Mouse (Mus musculus): ENCODE measurements around the gene Son.

The Son gene

GRCm38 (mm10) chr16:91647461-91648219 lies at the start of gene Son:
TSS of gene Son (plus strand) at chr16:91647506.
- DNase-seq (ENCODE audit: low read depth) = peak; percentile 97

GRCm38 (mm10) chr16:91597672-91598010 lies 49.7 kb upstream of the Son start, which contains the start of gene Tmem50b:
TSS of gene Tmem50b (minus strand) at chr16:91597800.
- DNase-seq (ENCODE audit: low read depth) = peak; percentile 99

DNA sequence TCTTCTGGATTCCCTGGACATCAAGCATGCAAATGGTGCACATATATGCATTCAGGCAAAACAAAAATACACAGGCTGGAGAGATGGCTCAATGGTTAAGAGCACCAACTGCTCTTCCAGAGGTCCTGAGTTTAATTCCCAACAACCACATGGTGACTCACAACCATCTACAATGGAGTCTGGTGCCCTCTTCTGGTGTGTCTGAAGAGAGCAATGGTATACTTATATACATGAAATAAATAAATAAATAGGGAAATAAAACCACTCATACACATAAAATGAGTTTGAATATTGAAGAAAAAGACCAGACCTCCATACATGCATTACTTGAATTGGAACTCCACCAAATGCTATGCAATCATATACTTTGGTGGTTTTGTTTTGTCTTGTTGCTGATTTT lies 48.1 kb upstream of the Son start:
- no peak for DNase-seq (ENCODE audit: low read depth)

GRCm38 (mm10) chr16:91601081-91601480 lies 46.2 kb upstream of the Son start:
- no peak for DNase-seq (ENCODE audit: low read depth)

GRCm38 (mm10) chr16:91601693-91602092 lies 45.6 kb upstream of the Son start:
- DNase-seq (ENCODE audit: low read depth) = no peak

DNA sequence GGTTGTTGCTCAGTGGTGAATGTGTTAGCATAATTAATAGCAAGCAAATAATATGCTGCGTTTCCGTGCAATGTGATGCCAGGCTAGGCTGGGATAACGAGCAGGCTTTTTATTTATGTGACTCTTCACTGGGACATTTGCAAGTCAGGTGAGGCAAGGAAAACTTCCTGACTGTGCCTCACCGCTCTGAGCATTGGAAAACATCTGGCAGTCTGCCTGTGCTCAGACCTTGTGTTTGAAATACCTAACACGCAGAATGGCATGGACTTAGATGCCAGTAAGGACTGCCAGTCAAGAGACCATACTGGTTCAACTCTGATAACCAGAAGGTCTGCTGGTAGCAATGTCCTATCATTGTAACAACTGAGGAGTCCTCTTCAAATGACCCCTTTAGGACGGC lies 42.1 kb upstream of the Son start:
- DNase-seq (ENCODE audit: low read depth) = no peak

DNA sequence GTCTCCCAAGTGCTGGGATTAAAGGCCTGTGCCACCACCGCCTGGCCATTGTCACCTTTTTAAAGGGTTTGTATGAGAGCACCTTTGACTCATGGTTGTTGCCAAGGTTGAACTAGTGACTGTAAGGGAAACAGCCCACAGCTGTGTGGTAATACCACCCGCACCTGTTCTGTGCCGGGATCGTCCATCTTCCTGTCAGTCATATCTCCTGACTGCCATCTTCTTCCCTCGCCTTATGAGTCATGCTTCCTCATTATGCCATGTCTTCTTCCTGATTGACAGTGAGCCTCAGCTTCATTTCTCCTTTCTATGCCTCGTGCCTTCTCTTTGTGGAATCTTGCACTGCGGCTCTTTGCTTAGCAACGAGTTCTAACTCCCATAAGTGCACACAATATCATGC lies 40.3 kb upstream of the Son start:
- DNase-seq (ENCODE audit: low read depth) = no peak

GRCm38 (mm10) chr16:91609501-91610245 lies 37.6 kb upstream of the Son start:
- DNase-seq (ENCODE audit: low read depth) = no peak

- peak; percentile 25 for DNase-seq (ENCODE audit: low read depth)
Measured at GRCm38 (mm10) chr16:91611248-91611647, 36.1 kb upstream of the Son start.

DNA sequence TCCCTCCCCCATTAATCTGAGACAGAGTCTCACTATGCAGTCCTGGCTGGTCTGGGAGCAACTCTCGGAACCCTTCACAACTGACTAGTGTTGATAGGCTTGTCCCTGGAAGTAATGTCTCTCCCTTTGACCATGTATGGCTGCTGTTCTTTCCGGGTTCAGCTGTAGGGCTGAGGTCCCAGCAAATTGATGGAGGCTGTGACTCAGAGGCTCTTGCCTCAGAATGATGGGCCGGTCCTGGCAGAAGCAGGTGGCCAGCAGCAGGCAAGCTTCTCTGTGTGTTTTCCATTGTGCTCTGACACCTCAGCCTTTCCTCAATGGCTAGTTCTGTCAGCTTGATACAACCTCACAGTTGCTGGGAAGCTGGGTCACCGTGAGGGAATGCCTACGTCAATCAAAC lies 34.8 kb upstream of the Son start:
- DNase-seq (ENCODE audit: low read depth) = no peak

- DNase-seq (ENCODE audit: low read depth) = no peak
Measured at GRCm38 (mm10) chr16:91614552-91614951, 32.8 kb upstream of the Son start.

- DNase-seq (ENCODE audit: low read depth) = peak; percentile 86
Measured at GRCm38 (mm10) chr16:91618511-91619501, 28.5 kb upstream of the Son start, which contains the start of gene Dnajc28. TSS of gene Dnajc28 (minus strand) at chr16:91619026.

DNA sequence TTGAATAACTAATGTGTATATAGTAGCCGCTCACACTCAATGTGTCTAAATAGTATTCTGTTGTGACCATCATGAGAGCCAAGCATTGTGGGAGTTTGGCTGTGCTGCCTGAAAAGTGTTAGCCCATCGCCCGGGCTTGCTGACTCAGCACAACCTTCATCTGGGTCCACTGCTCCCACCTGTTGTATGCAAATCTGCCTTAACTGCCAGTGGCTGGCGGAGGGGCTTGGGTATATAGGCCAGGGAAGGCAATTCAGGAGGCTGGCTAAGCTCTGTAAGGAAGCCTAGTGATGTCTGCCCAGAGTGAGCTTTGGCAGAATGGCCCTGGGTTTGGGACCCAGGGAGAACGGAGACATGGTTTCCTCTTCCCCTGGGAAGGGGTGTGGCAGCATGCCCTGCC lies 27.1 kb upstream of the Son start:
- DNase-seq (ENCODE audit: low read depth) = no peak

GRCm38 (mm10) chr16:91620991-91621390 lies 26.3 kb upstream of the Son start:
- DNase-seq (ENCODE audit: low read depth) = no peak

GRCm38 (mm10) chr16:91623074-91623473 lies 24.2 kb upstream of the Son start:
- no peak for DNase-seq (ENCODE audit: low read depth)

- DNase-seq (ENCODE audit: low read depth) = no peak
Measured at GRCm38 (mm10) chr16:91627831-91628230, 19.5 kb upstream of the Son start.

GRCm38 (mm10) chr16:91628673-91629072 lies 18.6 kb upstream of the Son start:
- no peak for DNase-seq (ENCODE audit: low read depth)

DNA sequence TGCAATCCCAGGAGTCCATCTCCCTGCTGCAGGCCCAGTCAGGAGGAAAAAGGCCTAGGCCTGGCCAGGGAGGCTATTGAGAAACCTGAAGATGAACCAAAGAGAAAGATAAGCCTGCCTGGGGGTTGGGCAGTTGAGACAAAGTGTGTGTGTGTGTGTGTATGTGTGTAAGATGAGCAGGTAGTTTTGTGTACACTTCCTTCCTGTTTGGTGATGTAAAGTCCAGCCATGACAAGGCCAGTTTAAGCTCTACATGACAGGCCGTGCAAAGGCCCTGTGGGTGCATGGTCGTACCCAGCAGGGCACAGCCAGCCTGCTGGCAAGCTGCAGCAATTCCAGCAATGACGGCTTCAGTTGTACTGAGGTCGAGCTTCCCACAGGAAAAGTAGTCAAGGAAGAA lies 17.6 kb upstream of the Son start:
- no peak for DNase-seq (ENCODE audit: low read depth)

DNA sequence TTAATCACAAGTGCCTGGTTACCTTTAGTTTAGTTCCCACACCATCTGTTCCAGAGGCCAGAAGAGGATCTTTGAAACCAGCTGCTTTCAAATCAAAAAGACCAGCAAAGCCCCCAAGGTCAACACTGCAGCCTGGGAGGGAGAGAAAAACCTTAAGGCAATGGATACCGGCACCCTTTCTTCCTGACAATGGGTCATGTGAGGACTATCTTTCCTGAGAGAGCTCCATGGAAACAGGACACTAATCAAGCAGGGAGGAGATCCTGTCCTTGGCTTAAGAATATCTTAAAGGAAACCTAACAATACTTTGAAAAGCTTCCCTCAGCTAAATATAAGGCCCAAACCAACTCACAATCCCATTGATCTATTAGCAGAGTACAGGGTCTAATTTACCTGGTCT lies 16.7 kb upstream of the Son start:
- DNase-seq (ENCODE audit: low read depth) = no peak

DNA sequence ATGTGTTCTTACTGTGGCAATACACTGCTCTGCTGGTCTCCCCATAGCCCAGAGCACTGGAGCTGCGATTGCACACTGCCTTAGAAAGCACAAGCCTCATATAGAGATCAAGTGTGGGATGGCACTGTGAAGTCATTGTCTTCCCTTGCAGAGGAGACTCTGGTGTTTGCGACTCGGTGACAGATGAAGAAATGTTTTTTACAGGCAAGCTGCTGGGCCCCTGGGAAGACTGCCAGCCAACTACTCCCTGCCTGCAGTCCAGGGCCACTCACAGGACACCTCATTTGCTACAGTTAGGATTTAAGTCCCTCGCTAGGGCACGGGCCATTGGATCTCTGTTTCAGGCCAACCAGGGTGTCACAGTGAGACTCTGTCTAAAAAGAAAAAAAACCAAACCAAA lies 14.9 kb upstream of the Son start:
- no peak for DNase-seq (ENCODE audit: low read depth)

DNA sequence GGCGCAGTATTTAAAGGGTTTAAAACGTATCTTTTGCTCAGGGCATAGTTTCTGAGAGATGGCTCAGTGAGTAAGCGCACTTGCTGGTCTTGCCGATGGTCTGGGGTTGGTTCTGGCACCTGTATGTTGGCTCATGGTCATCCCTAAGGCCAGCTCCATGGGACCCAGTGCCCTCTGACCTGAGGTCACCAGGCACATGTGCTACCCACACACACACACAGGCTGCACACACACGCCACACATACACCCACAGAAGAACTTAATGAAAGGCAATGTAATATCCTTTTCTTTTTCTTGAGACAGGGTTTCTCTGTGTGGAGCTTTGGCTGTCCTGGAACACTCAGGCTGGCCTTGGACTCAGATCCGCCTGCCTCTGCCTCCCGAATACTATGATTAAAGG lies 14.4 kb upstream of the Son start:
- DNase-seq (ENCODE audit: low read depth) = no peak

- DNase-seq (ENCODE audit: low read depth) = no peak
Measured at GRCm38 (mm10) chr16:91633641-91634040, 13.7 kb upstream of the Son start.
